Mouse (Mus musculus) heart, postnatal 25 days (tissue): ENCODE data around the gene Tmed6. TPM values are rescaled to one million over a fixed set of nuclear protein-coding genes. Genes with fewer than 3 reads are reported as not detected.

Experiments
- DNase-seq: peaks from one replicate; pipeline ENCODE4 v3.0.0; 2022; ENCODE audit warnings: low spot score
- intact Hi-C: fragments of 180-260 bp; cut with DNase I; formaldehyde crosslinking; loops from one replicate; pipeline ENCODE4 v1.15.1; 2025
- microRNA-seq: library from miRNA; unstranded; fragments of <30 nt; microRNA quantifications from one replicate; pipeline ENCODE4 v1.2.0, GENCODE M21; 2022
- total RNA-seq, 2 experiments: library from RNA; stranded (reverse); gene quantifications; 2 replicates each; pipeline ENCODE4 v1.2.3; 2021

Gene Tmed6
- total RNA-seq, 2 experiments from 2014 or later = not detected

DNA sequence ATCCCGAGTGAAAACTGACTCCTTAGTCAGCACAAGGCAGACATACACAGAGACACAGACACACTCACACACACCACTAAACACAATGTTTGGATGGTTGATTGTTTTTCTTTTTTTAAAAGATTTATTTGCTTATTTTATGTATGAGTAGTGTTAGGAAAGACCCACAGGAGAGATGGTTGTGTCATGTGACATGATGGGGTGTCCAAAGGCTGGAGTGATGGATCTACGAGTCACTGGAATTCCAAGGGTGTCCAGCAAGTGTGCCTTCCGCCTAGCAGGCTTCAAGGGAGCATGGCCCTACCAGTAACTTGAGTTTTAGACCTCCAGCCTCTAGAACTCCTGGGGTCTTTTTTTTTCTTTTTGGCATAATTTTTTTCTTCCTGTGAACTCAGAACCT is 36.1 kb downstream of the Tmed6 start:
- intact Hi-C loops = no loop called here
- DNase-seq = no peak

DNA sequence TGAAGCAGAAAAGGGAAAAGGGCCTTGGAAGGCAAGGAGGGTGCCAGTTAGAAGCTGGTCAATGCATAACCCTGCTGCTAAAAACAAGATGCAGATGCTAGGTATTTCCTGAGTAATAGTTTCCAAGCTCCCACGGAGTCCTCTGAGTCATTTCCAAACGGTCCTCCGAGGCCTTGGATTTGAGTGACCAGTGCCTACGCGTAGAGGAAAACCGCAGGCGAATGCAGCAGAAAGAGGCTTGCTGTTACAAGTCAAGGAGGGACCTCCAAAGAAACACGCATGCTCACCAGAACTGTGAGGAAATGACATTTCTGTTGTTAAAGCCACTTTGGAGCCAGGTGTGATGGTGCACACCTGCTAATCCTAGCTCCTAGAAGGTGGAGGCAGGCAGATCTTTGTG is 42.0 kb downstream of the Tmed6 start:
- intact Hi-C loops = no loop called here
- DNase-seq = no peak

DNA sequence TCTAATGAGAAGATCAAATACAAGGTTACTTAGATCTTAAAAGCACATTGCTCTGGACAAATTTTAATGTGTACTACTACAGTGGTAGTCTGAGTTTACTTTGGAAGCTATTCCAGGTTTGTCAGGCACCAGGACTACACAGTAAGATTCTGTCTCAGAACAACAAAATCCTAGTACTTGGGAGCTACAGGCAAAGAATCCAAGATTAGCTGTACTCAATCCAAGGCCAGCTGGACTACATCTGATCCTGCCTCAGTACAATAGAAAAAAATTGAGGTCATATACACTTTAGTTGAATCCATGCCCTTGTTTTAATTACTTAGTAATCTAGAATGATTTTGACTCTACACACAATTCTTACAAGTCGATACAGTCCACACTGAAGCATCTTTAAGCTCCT is 50.5 kb downstream of the Tmed6 start:
- intact Hi-C loops = no loop called here
- DNase-seq = no peak

DNA sequence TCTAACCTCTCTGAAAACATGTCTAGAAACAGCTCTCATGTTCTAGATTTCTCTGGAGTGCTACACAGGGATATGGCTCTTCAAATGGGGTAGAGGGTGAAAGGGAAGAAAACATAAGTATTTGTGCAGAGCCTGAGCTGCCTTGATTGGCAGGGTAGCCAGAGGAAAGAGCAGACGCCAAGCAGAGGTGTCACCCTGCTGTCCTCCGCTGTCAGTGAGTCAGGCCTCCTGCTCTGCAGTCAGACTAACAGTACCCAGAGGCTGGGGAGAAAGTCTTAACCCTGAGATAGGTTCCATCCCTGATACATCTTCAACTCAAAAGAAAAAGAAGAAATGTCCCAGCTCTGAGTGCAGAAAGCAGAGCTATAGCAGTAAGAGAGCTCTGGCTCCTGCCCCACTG is 52.8 kb downstream of the Tmed6 start:
- DNase-seq = no peak
- intact Hi-C loops = no loop called here

Small RNA genes lying within 50 kb of the gene (microRNA-seq; reads per million reads assigned to microRNA genes)
- 1.1 reads per million for gene Mir7075

Other genes with a start within 250 kb of the Tmed6 start
- gene Has3, start 195.4 kb downstream of the Tmed6 start, total RNA-seq = 1 to 10 TPM; 1.0 to 1.7 TPM
- 10 to 100 TPM; 17.7 to 19.1 TPM for gene Utp4, start 172.0 kb downstream of the Tmed6 start, total RNA-seq
- gene Sntb2, start 129.9 kb downstream of the Tmed6 start, total RNA-seq = 10 to 100 TPM; 12.9 to 13.0 TPM
- 10 to 100 TPM; 62.3 to 67.0 TPM for gene Vps4a, start 34.4 kb downstream of the Tmed6 start, total RNA-seq
- 10 to 100 TPM; 60.1 to 60.8 TPM for gene Pdf, start 17.0 kb downstream of the Tmed6 start, total RNA-seq
- 10 to 100 TPM; 18.2 to 19.2 TPM for gene Cog8, start 9.0 kb downstream of the Tmed6 start, total RNA-seq
- gene Nip7, start 8.8 kb downstream of the Tmed6 start, total RNA-seq = 10 to 100 TPM; 21.1 to 21.2 TPM
- gene Terf2, start 30.9 kb upstream of the Tmed6 start, total RNA-seq = 10 to 100 TPM; 10.5 to 13.2 TPM
- 10 to 100 TPM; 32.8 to 36.6 TPM for gene Cyb5b, start 85.0 kb upstream of the Tmed6 start, total RNA-seq
- gene Nfat5, start 227.8 kb upstream of the Tmed6 start, total RNA-seq = 10 to 100 TPM; 24.5 to 27.5 TPM